Mouse (Mus musculus): ENCODE data around the gene Gm4559.
A peak's percentile ranks its signal among the peaks of the same experiment; 100 is the strongest.
"Not testable (repeated sequence)": the region's sequence is repeated elsewhere in the genome, so short reads cannot be mapped to it uniquely, and the experiment has no call there.

Gene Gm4559

GRCm38 (mm10) chr7:142278183-142278582, 4.0 kb upstream of the Gm4559 start:
- not testable (repeated sequence) for DNase-seq (ENCODE audit: low read depth, low spot score)

- not testable (repeated sequence) for DNase-seq (ENCODE audit: low read depth, low spot score)
These were observed 15.9 kb downstream of the Gm4559 start, which contains the start of gene Gm2431 for GRCm38 (mm10) chr7:142258254-142258653. Gm2431 (minus strand) TSS chr7:142258354.

- no peak for DNase-seq (ENCODE audit: low read depth, low spot score)
These were observed 18.6 kb downstream of the Gm4559 start for GRCm38 (mm10) chr7:142255517-142255916.

GRCm38 (mm10) chr7:142249824-142250223, 24.3 kb downstream of the Gm4559 start:
- DNase-seq (ENCODE audit: low read depth, low spot score), result no peak

GRCm38 (mm10) chr7:142240978-142241377, 33.2 kb downstream of the Gm4559 start, which contains the start of gene Gm40460:
Gm40460 (minus strand) TSS chr7:142241078.
- no peak for DNase-seq (ENCODE audit: low read depth, low spot score)

GRCm38 (mm10) chr7:142231540-142231939, 42.6 kb downstream of the Gm4559 start:
- DNase-seq (ENCODE audit: low read depth, low spot score), result peak; percentile 47

GRCm38 (mm10) chr7:142229871-142230270, 44.3 kb downstream of the Gm4559 start, which contains the start of gene Krtap5-5:
Krtap5-5 (minus strand) TSS chr7:142229971.
- not testable (repeated sequence) for DNase-seq (ENCODE audit: low read depth, low spot score)

- DNase-seq (ENCODE audit: low read depth, low spot score), result no peak
These were observed 49.6 kb downstream of the Gm4559 start for GRCm38 (mm10) chr7:142224518-142224917.
